Mouse (Mus musculus): ENCODE results near the gene Pemt.
"Not testable (repeated sequence)": the region's sequence is repeated elsewhere in the genome, so short reads cannot be mapped to it uniquely, and the experiment has no call there.

The Pemt gene

GRCm38 (mm10) chr11:59952892-59953291 lies 93.4 kb downstream of the Pemt start:
- no peak for DNase-seq (ENCODE audit: low read depth, low spot score)

- peak; percentile 40 for DNase-seq (ENCODE audit: low read depth, low spot score)
Observed at GRCm38 (mm10) chr11:59948401-59948767, 97.9 kb downstream of the Pemt start.

GRCm38 (mm10) chr11:59947752-59948400 lies 98.4 kb downstream of the Pemt start, which contains the start of gene Med9:
Med9 (plus strand) TSS chr11:59948206.
- DNase-seq (ENCODE audit: low read depth, low spot score): peak; percentile 90

- not testable (repeated sequence) for DNase-seq (ENCODE audit: low read depth, low spot score)
Observed at GRCm38 (mm10) chr11:59944855-59945254, 101.4 kb downstream of the Pemt start.

- DNase-seq (ENCODE audit: low read depth, low spot score): no peak
Observed at GRCm38 (mm10) chr11:59941391-59941790, 104.9 kb downstream of the Pemt start.

- no peak for DNase-seq (ENCODE audit: low read depth, low spot score)
Observed at GRCm38 (mm10) chr11:59940645-59941044, 105.6 kb downstream of the Pemt start.

- DNase-seq (ENCODE audit: low read depth, low spot score): no peak
Observed at GRCm38 (mm10) chr11:59939821-59940220, 106.5 kb downstream of the Pemt start.

GRCm38 (mm10) chr11:59937615-59938014 lies 108.7 kb downstream of the Pemt start:
- DNase-seq (ENCODE audit: low read depth, low spot score): no peak

GRCm38 (mm10) chr11:59937023-59937422 lies 109.3 kb downstream of the Pemt start:
- no peak for DNase-seq (ENCODE audit: low read depth, low spot score)

- DNase-seq (ENCODE audit: low read depth, low spot score): no peak
Observed at GRCm38 (mm10) chr11:59933943-59934342, 112.3 kb downstream of the Pemt start.

GRCm38 (mm10) chr11:59932560-59933337 lies 113.5 kb downstream of the Pemt start:
- no peak for DNase-seq (ENCODE audit: low read depth, low spot score)

GRCm38 (mm10) chr11:59930031-59930430 lies 116.3 kb downstream of the Pemt start:
- DNase-seq (ENCODE audit: low read depth, low spot score): no peak

- no peak for DNase-seq (ENCODE audit: low read depth, low spot score)
Observed at GRCm38 (mm10) chr11:59921265-59921664, 125.0 kb downstream of the Pemt start.

Data from CD4-positive, CD25-positive, alpha-beta regulatory T cell, adult 2 months (primary cell).